Mouse (Mus musculus) heart, embryonic 10.5 days (tissue): ENCODE results near the gene Sergef. TPM values are rescaled to one million over a fixed set of nuclear protein-coding genes. Genes with fewer than 3 reads are reported as not detected.
"Not testable (repeated sequence)": the region's sequence is repeated elsewhere in the genome, so short reads cannot be mapped to it uniquely, and the experiment has no call there.

Experiments used
- DNase-seq: peaks from one replicate; pipeline ENCODE4 v3.0.0-alpha.2; 2017; ENCODE audit warnings: low spot score
- H3K27ac ChIP-seq: fragments of 300-500 bp; sonication (generic); 2 replicates; pipeline ENCODE4 v1.5.1; 2016; ENCODE audit warnings: mild to moderate bottlenecking
- H3K27me3 ChIP-seq: fragments of 300-500 bp; sonication (generic); 2 replicates; pipeline ENCODE4 v1.6.1; 2016; ENCODE audit warnings: mild to moderate bottlenecking; ENCODE audit not compliant: poor library complexity, insufficient read depth, severe bottlenecking
- H3K36me3 ChIP-seq: fragments of 300-500 bp; sonication (generic); 2 replicates; pipeline ENCODE4 v1.6.1; 2016; ENCODE audit warnings: mild to moderate bottlenecking, moderate library complexity
- H3K4me1 ChIP-seq: fragments of 300-500 bp; sonication (generic); 2 replicates; pipeline ENCODE4 v1.6.1; 2016; ENCODE audit warnings: mild to moderate bottlenecking
- H3K4me3 ChIP-seq: fragments of 300-500 bp; sonication (generic); 2 replicates; pipeline ENCODE4 v1.5.1; 2016; ENCODE audit warnings: mild to moderate bottlenecking, moderate library complexity
- H3K9me3 ChIP-seq: fragments of 300-500 bp; sonication (generic); 2 replicates; pipeline ENCODE4 v1.6.1; 2016; ENCODE audit warnings: mild to moderate bottlenecking, moderate library complexity
- WGBS: fragments of 180-500 bp; shearing (Covaris S2); methylation state at CpG from one replicate; pipeline ENCODE4 v1.1.7; 2016; 5-methylcytosine and 5-hydroxymethylcytosine counted together
- polyA plus RNA-seq: library from polyadenylated mRNA; unstranded; fragments of >200 nt; fragmentation: Nextera tagmentation; extraction: Ambion mirVana; gene quantifications from 2 replicates; pipeline ENCODE4 v1.2.1, GENCODE M21; 2016

Gene Sergef
- 12.0 and 12.5 TPM in 2 replicates for polyA plus RNA-seq

GRCm38 (mm10) chr7:46639692-46640031 is at the start of gene Sergef:
Sergef (minus strand) TSS chr7:46639807.
- peak; percentile 93 for DNase-seq
- H3K4me3 ChIP-seq, result peak within 1 kb of the TSS; percentile 83
- H3K36me3 ChIP-seq, result no peaks in the 10 kb centered on the region
- H3K4me1 ChIP-seq, result peaks cover 19% of the 10 kb centered on the region
- H3K27me3 ChIP-seq, result peaks cover 13% of the 10 kb centered on the region; the same call in 1 of the 2 replicates
- peak within 1 kb of the TSS; percentile 90 for H3K27ac ChIP-seq
- no peaks in the 10 kb centered on the region for H3K9me3 ChIP-seq
- under 1% methylated on average over 30 of the region's 30 CpGs for WGBS

GRCm38 (mm10) chr7:46686827-46687226 is 47.2 kb upstream of the Sergef start:
- DNase-seq, result no peak
- H3K36me3 ChIP-seq, result peaks cover 36% of the 10 kb centered on the region
- H3K27ac ChIP-seq, result no peak overlapping the region
- H3K4me1 ChIP-seq, result no peaks in the 10 kb centered on the region
- no peak overlapping the region for H3K4me3 ChIP-seq
- H3K27me3 ChIP-seq, result no peaks in the 10 kb centered on the region
- WGBS, result 84% methylated on average over 5 of the region's 5 CpGs
- no peaks in the 10 kb centered on the region for H3K9me3 ChIP-seq

GRCm38 (mm10) chr7:46680732-46681131 is 41.1 kb upstream of the Sergef start:
- Histone ChIP-seq H3K4me3 (no peak overlapping the region), H3K27me3 (no peaks in the 10 kb centered on the region), H3K9me3 (no peaks in the 10 kb centered on the region), H3K4me1 (no peaks in the 10 kb centered on the region), H3K27ac (no peak overlapping the region), H3K36me3 (no peaks in the 10 kb centered on the region)
- no peak for DNase-seq

GRCm38 (mm10) chr7:46679044-46679443 is 39.4 kb upstream of the Sergef start:
- H3K9me3 ChIP-seq, H3K4me1 ChIP-seq, H3K4me3 ChIP-seq, DNase-seq, H3K27ac ChIP-seq, H3K27me3 ChIP-seq, H3K36me3 ChIP-seq: not testable (repeated sequence)
- WGBS, result 83% methylated on average over 7 of the region's 7 CpGs

- no peak for DNase-seq
These were observed 38.8 kb upstream of the Sergef start for GRCm38 (mm10) chr7:46678417-46678816.

GRCm38 (mm10) chr7:46676808-46677360 is 37.3 kb upstream of the Sergef start:
- no peaks in the 10 kb centered on the region for H3K9me3 ChIP-seq
- no peak for DNase-seq
- H3K36me3 ChIP-seq, result no peaks in the 10 kb centered on the region
- H3K4me1 ChIP-seq, result peaks cover 7% of the 10 kb centered on the region; the same call in 1 of the 2 replicates
- no peaks in the 10 kb centered on the region for H3K27me3 ChIP-seq
- H3K27ac ChIP-seq, result no peak overlapping the region
- WGBS, result 61% methylated on average over 5 of the region's 5 CpGs
- no peak overlapping the region for H3K4me3 ChIP-seq

More at GRCm38 (mm10) chr7:46678417-46678816, 38.8 kb upstream of the Sergef start:
- H3K27ac ChIP-seq, result no peak overlapping the region
- no peak overlapping the region for H3K4me3 ChIP-seq
- H3K4me1 ChIP-seq, result no peaks in the 10 kb centered on the region
- H3K27me3 ChIP-seq, result no peaks in the 10 kb centered on the region
- WGBS, result 83% methylated on average over 3 of the region's 3 CpGs
- H3K9me3 ChIP-seq, result no peaks in the 10 kb centered on the region
- no peaks in the 10 kb centered on the region for H3K36me3 ChIP-seq

GRCm38 (mm10) chr7:46675886-46676285 is 36.3 kb upstream of the Sergef start:
- no peak for DNase-seq
- WGBS, result 79% methylated on average over 8 of the region's 8 CpGs
- Histone ChIP-seq H3K4me1 (peaks cover 11% of the 10 kb centered on the region; the same call in 1 of the 2 replicates), H3K9me3 (no peaks in the 10 kb centered on the region), H3K27ac (no peak overlapping the region), H3K36me3 (no peaks in the 10 kb centered on the region), H3K27me3 (no peaks in the 10 kb centered on the region), H3K4me3 (no peak overlapping the region)

GRCm38 (mm10) chr7:46675061-46675460 is 35.5 kb upstream of the Sergef start:
- Histone ChIP-seq H3K4me1 (peaks cover 11% of the 10 kb centered on the region; the same call in 1 of the 2 replicates), H3K27ac (no peak overlapping the region), H3K27me3 (no peaks in the 10 kb centered on the region), H3K4me3 (no peak overlapping the region), H3K36me3 (no peaks in the 10 kb centered on the region), H3K9me3 (no peaks in the 10 kb centered on the region)
- WGBS, result 85% methylated on average over 7 of the region's 7 CpGs
- no peak for DNase-seq

GRCm38 (mm10) chr7:46672160-46672672 is 32.6 kb upstream of the Sergef start, which contains the start of gene Tph1:
Tph1 (minus strand) TSS chr7:46672537.
- WGBS, result 43% methylated on average over 10 of the region's 10 CpGs
- Histone ChIP-seq H3K4me1 (peaks cover 16% of the 10 kb centered on the region; the same call in 1 of the 2 replicates), H3K36me3 (no peaks in the 10 kb centered on the region), H3K27me3 (peaks cover 25% of the 10 kb centered on the region), H3K4me3 (no peak within 1 kb of the TSS), H3K9me3 (no peaks in the 10 kb centered on the region), H3K27ac (no peak within 1 kb of the TSS)
- DNase-seq, result no peak

GRCm38 (mm10) chr7:46667256-46667655 is 27.6 kb upstream of the Sergef start:
- no peaks in the 10 kb centered on the region for H3K36me3 ChIP-seq
- H3K4me1 ChIP-seq, result peaks cover 15% of the 10 kb centered on the region; the same call in 1 of the 2 replicates
- WGBS, result 1% methylated on average over 21 of the region's 21 CpGs
- H3K27ac ChIP-seq, result no peak overlapping the region
- no peak for DNase-seq
- H3K4me3 ChIP-seq, result peak overlapping the region; percentile 38
- peaks cover 46% of the 10 kb centered on the region for H3K27me3 ChIP-seq
- no peaks in the 10 kb centered on the region for H3K9me3 ChIP-seq

- H3K27ac ChIP-seq, result no peak overlapping the region
- no peaks in the 10 kb centered on the region for H3K36me3 ChIP-seq
- no peak overlapping the region for H3K4me3 ChIP-seq
- peaks cover 7% of the 10 kb centered on the region; the same call in 1 of the 2 replicates for H3K4me1 ChIP-seq
- H3K27me3 ChIP-seq, result peaks cover 46% of the 10 kb centered on the region
- DNase-seq, result no peak
- H3K9me3 ChIP-seq, result no peaks in the 10 kb centered on the region
- WGBS, result 34% methylated on average over 9 of the region's 9 CpGs
These were observed 25.6 kb upstream of the Sergef start for GRCm38 (mm10) chr7:46665236-46665635.

GRCm38 (mm10) chr7:46661591-46662090 is 22.0 kb upstream of the Sergef start:
- Histone ChIP-seq H3K4me1 (no peaks in the 10 kb centered on the region), H3K36me3 (no peaks in the 10 kb centered on the region), H3K27me3 (peaks cover 16% of the 10 kb centered on the region), H3K4me3 (no peak overlapping the region), H3K27ac (no peak overlapping the region), H3K9me3 (no peaks in the 10 kb centered on the region)
- WGBS, result 60% methylated on average over 18 of the region's 18 CpGs
- no peak for DNase-seq

GRCm38 (mm10) chr7:46652279-46652678 is 12.7 kb upstream of the Sergef start:
- WGBS, result 46% methylated on average over 2 of the region's 2 CpGs

More at GRCm38 (mm10) chr7:46652279-46652678, 12.7 kb upstream of the Sergef start:
- Histone ChIP-seq H3K27me3 (no peaks in the 10 kb centered on the region), H3K36me3 (no peaks in the 10 kb centered on the region), H3K9me3 (no peaks in the 10 kb centered on the region), H3K4me3 (no peak overlapping the region), H3K27ac (no peak overlapping the region), H3K4me1 (no peaks in the 10 kb centered on the region)
- DNase-seq, result no peak
